Mouse (Mus musculus): ENCODE results near the gene Ankrd35. TPM values are rescaled to one million over a fixed set of nuclear protein-coding genes. Genes with fewer than 3 reads are reported as not detected.

Gene Ankrd35
- polyA plus RNA-seq (2011; ENCODE audit: insufficient read depth, insufficient read length, low replicate concordance, missing spikeins), result 5.4 and 15.5 TPM in 2 replicates

GRCm38 (mm10) chr3:96669727-96670468 lies at the start of gene Ankrd35:
TSS of gene Ankrd35 (plus strand) at chr3:96670131.
- TF ChIP-seq CTCF (IDR thresholded peaks at IDR 0.05; ENCODE audit: control insufficient read depth, insufficient read depth, low read length) (no peak), POLR2A (IDR thresholded peaks at IDR 0.05; ENCODE audit: borderline replicate concordance, control insufficient read depth, low read depth, low read length) (no peak)
- H3K27ac ChIP-seq (ENCODE audit: control insufficient read depth, insufficient read depth, low read depth, low read length, poor library complexity), result no peak within 1 kb of the TSS
- H3K4me3 ChIP-seq (replicated peaks; ENCODE audit: control insufficient read depth, low read depth, low read length), result peak within 1 kb of the TSS; percentile 48
- WGBS, result 7% methylated on average over 35 of the region's 35 CpGs
- H3K4me1 ChIP-seq (ENCODE audit: control insufficient read depth, insufficient read depth, low read length), result no peaks in the 10 kb centered on the region

GRCm38 (mm10) chr3:96623201-96623600 lies 46.7 kb upstream of the Ankrd35 start:
- H3K4me1 ChIP-seq (ENCODE audit: control insufficient read depth, insufficient read depth, low read length), result no peaks in the 10 kb centered on the region
- no peak overlapping the region for H3K27ac ChIP-seq (ENCODE audit: control insufficient read depth, insufficient read depth, low read depth, low read length, poor library complexity)
- TF ChIP-seq CTCF (IDR thresholded peaks at IDR 0.05; ENCODE audit: control insufficient read depth, insufficient read depth, low read length) (no peak), POLR2A (IDR thresholded peaks at IDR 0.05; ENCODE audit: borderline replicate concordance, control insufficient read depth, low read depth, low read length) (no peak)
- WGBS, result 89% methylated on average over 4 of the region's 4 CpGs
- no peak overlapping the region for H3K4me3 ChIP-seq (replicated peaks; ENCODE audit: control insufficient read depth, low read depth, low read length)

GRCm38 (mm10) chr3:96629729-96630600 lies 40.0 kb upstream of the Ankrd35 start, which contains the start of gene Rbm8a:
TSS of gene Rbm8a (plus strand) at chr3:96629933.
- peaks cover 1% of the 10 kb centered on the region; the same call in 1 of the 2 replicates for H3K4me1 ChIP-seq (ENCODE audit: control insufficient read depth, insufficient read depth, low read length)
- WGBS, result under 1% methylated on average over 48 of the region's 48 CpGs
- H3K4me3 ChIP-seq (replicated peaks; ENCODE audit: control insufficient read depth, low read depth, low read length), result peak within 1 kb of the TSS; percentile 96
- peak within 1 kb of the TSS; percentile 29; the same call in 1 of the 2 replicates for H3K27ac ChIP-seq (ENCODE audit: control insufficient read depth, insufficient read depth, low read depth, low read length, poor library complexity)
- TF ChIP-seq CTCF (IDR thresholded peaks at IDR 0.05; ENCODE audit: control insufficient read depth, insufficient read depth, low read length) (no peak), POLR2A (IDR thresholded peaks at IDR 0.05; ENCODE audit: borderline replicate concordance, control insufficient read depth, low read depth, low read length) (peak; percentile 63; the same call in 1 of the 2 replicates)

- TF ChIP-seq POLR2A (IDR thresholded peaks at IDR 0.05; ENCODE audit: borderline replicate concordance, control insufficient read depth, low read depth, low read length) (no peak), CTCF (IDR thresholded peaks at IDR 0.05; ENCODE audit: control insufficient read depth, insufficient read depth, low read length) (no peak)
- H3K4me1 ChIP-seq (ENCODE audit: control insufficient read depth, insufficient read depth, low read length), result peaks cover 1% of the 10 kb centered on the region; the same call in 1 of the 2 replicates
These were observed 37.9 kb upstream of the Ankrd35 start for GRCm38 (mm10) chr3:96632058-96632457.

GRCm38 (mm10) chr3:96634015-96634414 lies 35.9 kb upstream of the Ankrd35 start:
- H3K27ac ChIP-seq (ENCODE audit: control insufficient read depth, insufficient read depth, low read depth, low read length, poor library complexity), result no peak overlapping the region

More at GRCm38 (mm10) chr3:96632058-96632457, 37.9 kb upstream of the Ankrd35 start:
- H3K4me3 ChIP-seq (replicated peaks; ENCODE audit: control insufficient read depth, low read depth, low read length), result no peak overlapping the region
- H3K27ac ChIP-seq (ENCODE audit: control insufficient read depth, insufficient read depth, low read depth, low read length, poor library complexity), result no peak overlapping the region

GRCm38 (mm10) chr3:96634928-96635879 lies 34.7 kb upstream of the Ankrd35 start, which contains the start of the genes Pex11b and Gm42957:
TSS of gene Pex11b (plus strand) at chr3:96635376.
TSS of gene Gm42957 (plus strand) at chr3:96635474.
- WGBS, result 4% methylated on average over 60 of the region's 60 CpGs
- Histone ChIP-seq H3K27ac (ENCODE audit: control insufficient read depth, insufficient read depth, low read depth, low read length, poor library complexity) (peak within 1 kb of the TSS; percentile 87), H3K4me3 (replicated peaks; ENCODE audit: control insufficient read depth, low read depth, low read length) (peak within 1 kb of the TSS; percentile 92), H3K4me1 (ENCODE audit: control insufficient read depth, insufficient read depth, low read length) (peaks cover 1% of the 10 kb centered on the region; the same call in 1 of the 2 replicates)
- TF ChIP-seq POLR2A (IDR thresholded peaks at IDR 0.05; ENCODE audit: borderline replicate concordance, control insufficient read depth, low read depth, low read length) (peak; percentile 65; the same call in 1 of the 2 replicates), CTCF (IDR thresholded peaks at IDR 0.05; ENCODE audit: control insufficient read depth, insufficient read depth, low read length) (peak; percentile 32; the same call in 1 of the 2 replicates)

More at GRCm38 (mm10) chr3:96634015-96634414, 35.9 kb upstream of the Ankrd35 start:
- Histone ChIP-seq H3K4me1 (ENCODE audit: control insufficient read depth, insufficient read depth, low read length) (peaks cover 1% of the 10 kb centered on the region; the same call in 1 of the 2 replicates), H3K4me3 (replicated peaks; ENCODE audit: control insufficient read depth, low read depth, low read length) (no peak overlapping the region)
- WGBS, result 83% methylated on average over 1 of the region's 1 CpGs
- TF ChIP-seq POLR2A (IDR thresholded peaks at IDR 0.05; ENCODE audit: borderline replicate concordance, control insufficient read depth, low read depth, low read length), result no peak

- Histone ChIP-seq H3K4me3 (replicated peaks; ENCODE audit: control insufficient read depth, low read depth, low read length) (peak overlapping the region; percentile 92), H3K4me1 (ENCODE audit: control insufficient read depth, insufficient read depth, low read length) (peaks cover 1% of the 10 kb centered on the region; the same call in 1 of the 2 replicates), H3K27ac (ENCODE audit: control insufficient read depth, insufficient read depth, low read depth, low read length, poor library complexity) (peak overlapping the region; percentile 87)
- no peak for TF ChIP-seq POLR2A (IDR thresholded peaks at IDR 0.05; ENCODE audit: borderline replicate concordance, control insufficient read depth, low read depth, low read length)
- TF ChIP-seq CTCF (IDR thresholded peaks at IDR 0.05; ENCODE audit: control insufficient read depth, insufficient read depth, low read length), result no peak
- 5% methylated on average over 15 of the region's 15 CpGs for WGBS
These were observed 34.0 kb upstream of the Ankrd35 start for GRCm38 (mm10) chr3:96635906-96636305.

Data from bone marrow, adult 2 months (tissue).